Mouse (Mus musculus): ENCODE results near the gene Arl3. TPM values are rescaled to one million over a fixed set of nuclear protein-coding genes. Genes with fewer than 3 reads are reported as not detected.

Gene Arl3
- polyA plus RNA-seq, 1 experiment, result 227 TPM

DNA sequence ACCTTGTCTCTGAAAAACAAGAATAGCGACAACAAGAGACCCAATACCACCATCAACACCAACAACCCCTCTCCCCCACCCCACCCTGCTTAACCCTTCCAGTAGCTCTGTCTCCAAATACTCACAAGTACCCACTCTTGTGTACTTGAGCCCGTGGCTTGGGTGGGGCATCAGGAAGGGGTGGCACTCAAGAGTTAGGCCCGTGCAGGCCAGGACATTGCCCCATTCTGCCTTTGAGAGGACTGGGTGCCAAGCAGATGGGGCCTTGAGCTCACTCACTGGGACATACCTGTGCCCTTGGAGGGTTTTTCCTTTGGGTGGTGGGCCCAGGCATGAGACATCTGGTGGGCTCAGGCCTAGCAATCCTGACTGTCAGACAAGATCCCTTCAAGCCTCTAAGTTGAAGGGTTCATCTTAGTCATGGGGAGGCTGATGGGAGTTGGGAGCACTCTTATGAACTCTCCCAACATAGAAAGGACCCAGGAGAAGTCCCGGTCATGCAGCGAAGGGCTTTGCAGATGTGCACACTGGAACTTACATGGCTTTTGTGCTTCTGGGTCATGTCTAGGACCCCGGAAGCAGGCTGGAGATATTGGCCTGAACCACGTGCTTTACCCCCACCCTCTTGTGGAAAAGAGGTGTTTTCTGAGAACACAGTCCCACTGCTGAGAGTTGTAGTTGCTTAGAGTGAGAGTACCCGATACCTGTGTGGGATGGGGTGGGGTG is 67.2 kb downstream of the Arl3 start:
- 45% methylated on average over 8 of the region's 8 CpGs for WGBS
- Histone ChIP-seq H3K4me3 (replicated peaks; ENCODE audit: insufficient read depth, low read depth, low read length) (no peak overlapping the region), H3K27ac (ENCODE audit: insufficient read depth, low read length) (no peak overlapping the region), H3K27me3 (ENCODE audit: control insufficient read depth, insufficient read depth, low read length) (no peaks in the 10 kb centered on the region), H3K4me1 (ENCODE audit: control insufficient read depth, insufficient read depth, low read length) (peaks cover 36% of the 10 kb centered on the region)
- TF ChIP-seq POLR2A (IDR thresholded peaks at IDR 0.05; ENCODE audit: borderline replicate concordance, insufficient read depth, low read length), result no peak
- TF ChIP-seq CTCF (IDR thresholded peaks at IDR 0.05; ENCODE audit: borderline replicate concordance, insufficient read depth, low read depth, low read length), result no peak
- no peak for DNase-seq

GRCm38 (mm10) chr19:46504822-46505417 is 68.1 kb downstream of the Arl3 start:
- H3K4me1 ChIP-seq (ENCODE audit: control insufficient read depth, insufficient read depth, low read length), result peaks cover 34% of the 10 kb centered on the region
- WGBS, result 45% methylated on average over 9 of the region's 9 CpGs
- no peak for DNase-seq
- 0 out of 2 replicates have a peak overlapping the region, but pooled peaks have one; percentile 99 for H3K27ac ChIP-seq (ENCODE audit: insufficient read depth, low read length)
- TF ChIP-seq POLR2A (IDR thresholded peaks at IDR 0.05; ENCODE audit: borderline replicate concordance, insufficient read depth, low read length) (no peak), CTCF (IDR thresholded peaks at IDR 0.05; ENCODE audit: borderline replicate concordance, insufficient read depth, low read depth, low read length) (no peak)
- no peaks in the 10 kb centered on the region for H3K27me3 ChIP-seq (ENCODE audit: control insufficient read depth, insufficient read depth, low read length)
- peak overlapping the region; percentile 49 for H3K4me3 ChIP-seq (replicated peaks; ENCODE audit: insufficient read depth, low read depth, low read length)

- DNase-seq, result peak in 1 of 2 experiments; percentile 47
- peak overlapping the region; percentile 61 for H3K4me3 ChIP-seq (replicated peaks; ENCODE audit: insufficient read depth, low read depth, low read length)
- TF ChIP-seq CTCF (IDR thresholded peaks at IDR 0.05; ENCODE audit: borderline replicate concordance, insufficient read depth, low read depth, low read length) (0 out of 2 replicates have a peak, but pooled peaks have one; percentile 13), POLR2A (IDR thresholded peaks at IDR 0.05; ENCODE audit: borderline replicate concordance, insufficient read depth, low read length) (no peak)
- 2% methylated on average over 4 of the region's 4 CpGs for WGBS
- H3K27ac ChIP-seq (ENCODE audit: insufficient read depth, low read length), result 0 out of 2 replicates have a peak overlapping the region, but pooled peaks have one; percentile 99
- H3K4me1 ChIP-seq (ENCODE audit: control insufficient read depth, insufficient read depth, low read length), result peaks cover 26% of the 10 kb centered on the region
- H3K27me3 ChIP-seq (ENCODE audit: control insufficient read depth, insufficient read depth, low read length), result no peaks in the 10 kb centered on the region
Measured at GRCm38 (mm10) chr19:46504085-46504552, 68.9 kb downstream of the Arl3 start.

- peaks cover 20% of the 10 kb centered on the region for H3K4me1 ChIP-seq (ENCODE audit: control insufficient read depth, insufficient read depth, low read length)
- DNase-seq, result peak in 1 of 2 experiments; percentile 60
- no peaks in the 10 kb centered on the region for H3K27me3 ChIP-seq (ENCODE audit: control insufficient read depth, insufficient read depth, low read length)
- 1% methylated on average over 21 of the region's 21 CpGs for WGBS
- peak overlapping the region; percentile 61 for H3K4me3 ChIP-seq (replicated peaks; ENCODE audit: insufficient read depth, low read depth, low read length)
- TF ChIP-seq CTCF (IDR thresholded peaks at IDR 0.05; ENCODE audit: borderline replicate concordance, insufficient read depth, low read depth, low read length) (no peak), POLR2A (IDR thresholded peaks at IDR 0.05; ENCODE audit: borderline replicate concordance, insufficient read depth, low read length) (no peak; the same call in 1 of the 2 replicates)
- peak overlapping the region; percentile 99 for H3K27ac ChIP-seq (ENCODE audit: insufficient read depth, low read length)
Measured at GRCm38 (mm10) chr19:46503351-46504084, 69.5 kb downstream of the Arl3 start.

GRCm38 (mm10) chr19:46502471-46503166 is 70.4 kb downstream of the Arl3 start:
- under 1% methylated on average over 53 of the region's 53 CpGs for WGBS
- H3K4me3 ChIP-seq (replicated peaks; ENCODE audit: insufficient read depth, low read depth, low read length), result peak overlapping the region; percentile 61
- TF ChIP-seq POLR2A (IDR thresholded peaks at IDR 0.05; ENCODE audit: borderline replicate concordance, insufficient read depth, low read length) (no peak), CTCF (IDR thresholded peaks at IDR 0.05; ENCODE audit: borderline replicate concordance, insufficient read depth, low read depth, low read length) (peak; percentile 40; the same call in 1 of the 2 replicates)
- DNase-seq, result peak; percentile 83
- no peaks in the 10 kb centered on the region for H3K27me3 ChIP-seq (ENCODE audit: control insufficient read depth, insufficient read depth, low read length)
- H3K27ac ChIP-seq (ENCODE audit: insufficient read depth, low read length), result peak overlapping the region; percentile 99
- H3K4me1 ChIP-seq (ENCODE audit: control insufficient read depth, insufficient read depth, low read length), result peaks cover 13% of the 10 kb centered on the region

GRCm38 (mm10) chr19:46502069-46502455 is 70.9 kb downstream of the Arl3 start:
- DNase-seq, result peak; percentile 81 to 84
- no peak for TF ChIP-seq POLR2A (IDR thresholded peaks at IDR 0.05; ENCODE audit: borderline replicate concordance, insufficient read depth, low read length)
- TF ChIP-seq CTCF (IDR thresholded peaks at IDR 0.05; ENCODE audit: borderline replicate concordance, insufficient read depth, low read depth, low read length), result no peak
- Histone ChIP-seq H3K27me3 (ENCODE audit: control insufficient read depth, insufficient read depth, low read length) (no peaks in the 10 kb centered on the region), H3K4me1 (ENCODE audit: control insufficient read depth, insufficient read depth, low read length) (peaks cover 13% of the 10 kb centered on the region), H3K4me3 (replicated peaks; ENCODE audit: insufficient read depth, low read depth, low read length) (peak overlapping the region; percentile 61), H3K27ac (ENCODE audit: insufficient read depth, low read length) (peak overlapping the region; percentile 99)
- 1% methylated on average over 45 of the region's 46 CpGs for WGBS

All from cerebellum, adult 2 months (tissue).